Mouse (Mus musculus) heart, embryonic 12.5 days (tissue): ENCODE measurements around the gene Bsx. TPM values are rescaled to one million over a fixed set of nuclear protein-coding genes. Genes with fewer than 3 reads are reported as not detected.
A peak's percentile ranks its signal among the peaks of the same experiment; 100 is the strongest.

ENCODE experiments used
- ATAC-seq: fragments of 200-750 bp; cut with Nextera tagmentation; 2 replicates; pipeline ENCODE4 v1.8.0; 2017; ENCODE audit warnings: moderate TSS enrichment, moderate library complexity; ENCODE audit not compliant: insufficient number of reproducible peaks, low FRiP score
- H3K27ac ChIP-seq: fragments of 300-500 bp; sonication (generic); 2 replicates; pipeline ENCODE4 v1.5.1; 2016; ENCODE audit warnings: mild to moderate bottlenecking, moderate library complexity; ENCODE audit not compliant: poor library complexity, severe bottlenecking
- H3K27me3 ChIP-seq: fragments of 300-500 bp; sonication (generic); replicated peaks from 2 replicates; pipeline ENCODE4 v1.6.1; 2016; ENCODE audit warnings: mild to moderate bottlenecking, moderate library complexity
- H3K36me3 ChIP-seq: fragments of 300-500 bp; sonication (generic); 2 replicates; pipeline ENCODE4 v1.6.1; 2016; ENCODE audit warnings: mild to moderate bottlenecking, moderate library complexity
- H3K4me1 ChIP-seq: fragments of 300-500 bp; sonication (generic); replicated peaks from 2 replicates; pipeline ENCODE4 v1.6.1; 2016; ENCODE audit warnings: mild to moderate bottlenecking
- H3K4me2 ChIP-seq: fragments of 300-500 bp; sonication (generic); 2 replicates; pipeline ENCODE4 v1.6.1; 2016; ENCODE audit warnings: mild to moderate bottlenecking, moderate library complexity
- H3K4me3 ChIP-seq: fragments of 300-500 bp; sonication (generic); 2 replicates; pipeline ENCODE4 v1.5.1; 2016; ENCODE audit warnings: mild to moderate bottlenecking
- H3K9ac ChIP-seq: fragments of 300-500 bp; sonication (generic); 2 replicates; pipeline ENCODE4 v1.6.1; 2016; ENCODE audit warnings: mild to moderate bottlenecking, moderate library complexity
- H3K9me3 ChIP-seq: fragments of 300-500 bp; sonication (generic); replicated peaks from 2 replicates; pipeline ENCODE4 v1.6.1; 2016; ENCODE audit warnings: mild to moderate bottlenecking, moderate library complexity
- WGBS: fragments of 180-500 bp; shearing (Covaris S2); methylation state at CpG from one replicate; pipeline ENCODE4 v1.1.7; 2016; 5-methylcytosine and 5-hydroxymethylcytosine counted together
- polyA plus RNA-seq: library from polyadenylated mRNA; unstranded; fragments of >200 nt; fragmentation: Nextera tagmentation; extraction: Ambion mirVana; gene quantifications from 2 replicates; pipeline ENCODE4 v1.2.1, GENCODE M21; 2016

Gene Bsx
- polyA plus RNA-seq, result not detected in 2 replicates

- H3K27me3 ChIP-seq, result peaks cover 93% of the 10 kb centered on the region
- no peak for ATAC-seq
- WGBS, result 3% methylated on average over 32 of the region's 32 CpGs
- no peaks in the 10 kb centered on the region for H3K9me3 ChIP-seq
- peaks cover 22% of the 10 kb centered on the region; the same call in 1 of the 2 replicates for H3K4me1 ChIP-seq
- no peak within 1 kb of the TSS for H3K9ac ChIP-seq
- H3K27ac ChIP-seq, result no peak within 1 kb of the TSS
- peak within 1 kb of the TSS; percentile 32 for H3K4me3 ChIP-seq
- no peaks in the 10 kb centered on the region for H3K36me3 ChIP-seq
- H3K4me2 ChIP-seq, result peak within 1 kb of the TSS; percentile 63
Observed at GRCm38 (mm10) chr9:40873556-40874470, at the start of gene Bsx. Gene Bsx, plus strand, starts transcription at chr9:40874127.

DNA sequence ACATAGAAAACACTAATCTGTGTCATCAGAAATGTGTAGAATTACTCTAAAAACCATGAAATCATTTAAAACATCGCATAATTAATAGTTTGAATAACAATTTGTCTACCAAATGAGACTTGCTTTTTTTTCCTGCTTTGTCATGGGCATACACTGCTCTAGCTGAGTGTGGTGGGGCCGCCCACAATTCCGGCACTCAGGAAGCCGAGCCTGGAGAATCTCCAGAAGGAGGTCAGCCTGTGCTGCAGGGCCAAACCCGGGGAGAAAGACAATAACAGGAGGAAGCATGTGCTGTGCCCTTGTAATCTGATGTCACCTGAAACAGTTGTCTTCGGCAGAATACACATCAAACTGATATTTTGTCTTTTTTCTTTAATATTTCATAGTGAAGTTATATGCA is 48.3 kb upstream of the Bsx start:
- Histone ChIP-seq H3K4me3 (no peak overlapping the region), H3K9me3 (no peaks in the 10 kb centered on the region), H3K36me3 (no peaks in the 10 kb centered on the region), H3K4me1 (peaks cover 5% of the 10 kb centered on the region; the same call in 1 of the 2 replicates), H3K4me2 (no peak overlapping the region), H3K9ac (no peak overlapping the region), H3K27me3 (no peaks in the 10 kb centered on the region), H3K27ac (no peak overlapping the region)
- ATAC-seq, result no peak
- 35% methylated on average over 6 of the region's 6 CpGs for WGBS

- Histone ChIP-seq H3K4me1 (no peaks in the 10 kb centered on the region), H3K9me3 (no peaks in the 10 kb centered on the region), H3K4me3 (no peak overlapping the region), H3K9ac (no peak overlapping the region), H3K4me2 (no peak overlapping the region), H3K27me3 (no peaks in the 10 kb centered on the region), H3K27ac (no peak overlapping the region), H3K36me3 (no peaks in the 10 kb centered on the region)
- no peak for ATAC-seq
- 77% methylated on average over 4 of the region's 4 CpGs for WGBS
Observed at GRCm38 (mm10) chr9:40827366-40827765, 46.6 kb upstream of the Bsx start.

DNA sequence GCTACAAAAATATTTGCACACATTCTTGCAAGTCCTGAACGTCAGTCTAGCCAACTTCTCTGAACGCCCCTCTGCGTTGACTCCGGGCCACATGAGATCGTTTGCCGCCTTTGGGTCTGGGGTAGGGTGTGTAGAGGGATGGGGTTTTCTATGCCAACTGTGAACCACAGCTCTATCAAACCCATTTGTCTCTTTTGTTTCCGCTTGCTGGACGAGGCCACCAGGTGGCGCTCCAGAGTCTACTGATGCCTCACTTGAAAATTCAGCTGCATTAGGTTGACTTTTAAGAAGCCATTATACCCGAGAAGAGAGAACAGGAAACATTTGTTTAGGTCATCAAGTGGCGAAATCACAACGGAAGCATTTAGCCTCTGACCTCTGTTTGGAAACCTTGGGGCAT is 39.4 kb upstream of the Bsx start:
- WGBS, result 3% methylated on average over 12 of the region's 12 CpGs
- Histone ChIP-seq H3K27me3 (0 out of 2 replicates have a peak, but pooled peaks cover 4% of the 10 kb centered on the region), H3K36me3 (no peaks in the 10 kb centered on the region), H3K4me3 (no peak overlapping the region), H3K27ac (no peak overlapping the region), H3K4me2 (no peak overlapping the region), H3K9me3 (no peaks in the 10 kb centered on the region), H3K4me1 (peaks cover 3% of the 10 kb centered on the region; the same call in 1 of the 2 replicates), H3K9ac (no peak overlapping the region)
- ATAC-seq, result no peak

- no peak overlapping the region for H3K4me2 ChIP-seq
- no peaks in the 10 kb centered on the region for H3K36me3 ChIP-seq
- H3K4me3 ChIP-seq, result no peak overlapping the region
- H3K9ac ChIP-seq, result no peak overlapping the region
- WGBS, result 81% methylated on average over 3 of the region's 3 CpGs
- H3K27me3 ChIP-seq, result 0 out of 2 replicates have a peak, but pooled peaks cover 4% of the 10 kb centered on the region
- no peak overlapping the region for H3K27ac ChIP-seq
- H3K4me1 ChIP-seq, result peaks cover 4% of the 10 kb centered on the region; the same call in 1 of the 2 replicates
- no peaks in the 10 kb centered on the region for H3K9me3 ChIP-seq
- ATAC-seq, result no peak
Observed at GRCm38 (mm10) chr9:40836681-40837080, 37.2 kb upstream of the Bsx start.

DNA sequence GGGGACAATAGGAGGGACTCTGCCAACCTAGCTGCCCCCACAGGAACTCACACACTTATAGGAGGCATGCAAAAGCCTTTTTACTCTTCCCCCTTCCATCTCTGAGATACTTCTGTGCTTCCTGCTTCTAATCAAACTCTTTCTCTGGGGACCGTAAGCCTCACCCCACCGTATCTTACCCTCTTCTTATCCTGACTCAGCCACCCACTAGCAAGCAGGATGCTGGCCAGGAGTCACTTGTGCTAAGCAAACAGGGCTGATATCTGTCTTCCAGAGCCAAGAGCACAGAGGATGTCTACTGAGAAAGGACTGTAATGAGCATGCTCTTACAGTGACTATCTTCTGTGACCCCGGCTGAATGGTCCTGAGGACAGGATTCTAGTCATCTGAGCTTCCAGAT is 34.3 kb upstream of the Bsx start:
- no peaks in the 10 kb centered on the region for H3K27me3 ChIP-seq
- WGBS, result 32% methylated on average over 3 of the region's 3 CpGs
- H3K36me3 ChIP-seq, result no peaks in the 10 kb centered on the region
- H3K4me2 ChIP-seq, result no peak overlapping the region
- no peak overlapping the region for H3K9ac ChIP-seq
- H3K4me3 ChIP-seq, result no peak overlapping the region
- H3K27ac ChIP-seq, result no peak overlapping the region
- H3K4me1 ChIP-seq, result peaks cover 4% of the 10 kb centered on the region; the same call in 1 of the 2 replicates
- ATAC-seq, result 0 out of 2 replicates have a peak, but pooled peaks have one; percentile 53
- H3K9me3 ChIP-seq, result no peaks in the 10 kb centered on the region

DNA sequence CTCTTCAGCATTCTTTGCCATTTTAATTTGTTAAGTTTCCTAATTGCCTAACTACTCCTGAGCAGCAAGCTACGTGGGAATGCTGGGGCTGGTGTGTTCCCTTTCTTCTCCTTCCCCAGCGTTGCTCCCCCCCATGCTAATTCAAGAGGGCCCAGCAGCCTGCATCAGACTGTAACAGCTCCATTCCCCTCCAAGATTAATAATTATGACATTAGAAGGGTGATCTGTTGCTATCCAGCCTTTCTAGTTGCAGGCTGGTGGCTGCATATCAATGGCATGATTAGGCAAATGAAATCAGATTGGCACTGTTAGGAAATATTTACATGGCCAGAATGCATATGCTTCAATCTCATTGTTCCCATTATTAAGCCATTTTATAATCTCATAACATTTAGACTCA is 22.4 kb upstream of the Bsx start:
- no peak for ATAC-seq
- Histone ChIP-seq H3K4me3 (no peak overlapping the region), H3K4me1 (no peaks in the 10 kb centered on the region), H3K36me3 (no peaks in the 10 kb centered on the region), H3K9me3 (no peaks in the 10 kb centered on the region), H3K27me3 (peaks cover 21% of the 10 kb centered on the region; the same call in 1 of the 2 replicates), H3K4me2 (no peak overlapping the region), H3K9ac (no peak overlapping the region), H3K27ac (no peak overlapping the region)
- 48% methylated on average over 2 of the region's 2 CpGs for WGBS

- 14% methylated on average over 21 of the region's 21 CpGs for WGBS
- ATAC-seq, result no peak
- Histone ChIP-seq H3K4me1 (no peaks in the 10 kb centered on the region), H3K9me3 (no peaks in the 10 kb centered on the region), H3K4me2 (peak overlapping the region; percentile 62), H3K36me3 (no peaks in the 10 kb centered on the region), H3K9ac (no peak overlapping the region), H3K27me3 (peaks cover 26% of the 10 kb centered on the region), H3K27ac (no peak overlapping the region), H3K4me3 (peak overlapping the region; percentile 33)
Observed at GRCm38 (mm10) chr9:40858461-40859160, 15.3 kb upstream of the Bsx start.

DNA sequence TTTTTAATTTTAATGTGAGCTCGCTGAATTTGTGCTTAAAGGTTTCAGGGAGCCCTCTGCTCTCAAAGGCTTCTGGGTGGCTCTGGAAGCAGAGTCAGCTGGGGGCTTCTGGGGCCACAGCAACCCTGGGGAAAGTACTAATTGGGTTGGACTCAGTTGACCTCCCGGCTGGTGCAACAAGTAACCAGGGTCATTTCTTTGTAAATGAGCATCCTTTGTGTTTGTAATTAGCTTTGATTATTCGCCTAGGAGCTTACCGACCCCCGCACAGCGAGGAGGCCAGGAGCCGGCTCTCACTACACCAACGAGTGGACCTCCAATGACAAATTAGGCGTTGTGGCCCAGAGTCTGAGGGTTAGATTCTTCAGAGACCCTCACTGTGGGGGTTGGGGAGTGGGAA is 14.7 kb upstream of the Bsx start:
- Histone ChIP-seq H3K4me1 (no peaks in the 10 kb centered on the region), H3K27ac (no peak overlapping the region), H3K9me3 (no peaks in the 10 kb centered on the region), H3K4me2 (peak overlapping the region; percentile 62), H3K36me3 (no peaks in the 10 kb centered on the region), H3K27me3 (peaks cover 22% of the 10 kb centered on the region), H3K9ac (no peak overlapping the region), H3K4me3 (peak overlapping the region; percentile 33; the same call in 1 of the 2 replicates)
- 6% methylated on average over 9 of the region's 9 CpGs for WGBS
- ATAC-seq, result no peak

DNA sequence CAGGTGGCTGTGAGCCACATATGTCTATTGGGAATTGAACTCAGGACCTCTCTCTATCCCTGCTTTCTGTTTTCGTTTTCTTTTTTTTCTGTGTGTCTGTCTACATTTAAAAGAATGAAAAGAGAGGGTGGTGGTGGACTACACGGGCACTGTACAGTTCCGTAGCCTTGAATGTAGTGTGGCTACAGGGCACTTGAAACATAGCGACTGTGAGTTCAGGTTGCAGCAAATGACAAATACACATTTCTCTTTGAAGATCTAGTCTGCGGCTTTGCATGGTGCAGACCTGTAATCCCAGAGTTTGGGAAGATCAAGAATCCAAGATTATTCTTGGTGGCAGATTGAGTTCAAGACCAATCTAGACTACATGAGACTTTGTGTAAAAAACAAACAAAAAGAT is 3.6 kb upstream of the Bsx start:
- WGBS, result 80% methylated on average over 5 of the region's 5 CpGs
- ATAC-seq, result no peak

More for the DNA sequence above, 3.6 kb upstream of the Bsx start:
- Histone ChIP-seq H3K27ac (no peak overlapping the region), H3K9ac (no peak overlapping the region), H3K27me3 (peaks cover 65% of the 10 kb centered on the region), H3K9me3 (no peaks in the 10 kb centered on the region), H3K4me1 (peaks cover 10% of the 10 kb centered on the region; the same call in 1 of the 2 replicates), H3K4me3 (no peak overlapping the region), H3K4me2 (no peak overlapping the region), H3K36me3 (no peaks in the 10 kb centered on the region)
